Mouse (Mus musculus) liver, adult 2 months (tissue): ENCODE measurements at regions not wholly inside any gene's neighbourhood (a gene's known extent, or its start where the extent isn't known, plus 50 kb on each side); places are given as distances from the start of the nearest gene placed in this dataset.

Experiments
- CTCF ChIP-seq: fragments of 200-500 bp; IDR thresholded peaks from 2 replicates; pipeline ENCODE4 v1.5.1; 2011; ENCODE audit warnings: low read depth, low read length, control low read depth
- POLR2A ChIP-seq: fragments of 200-500 bp; IDR thresholded peaks from 2 replicates; pipeline ENCODE4 v1.6.1; 2011; ENCODE audit warnings: low read length, control low read depth; ENCODE audit not compliant: insufficient read depth; ENCODE audit errors: extremely low read depth

DNA sequence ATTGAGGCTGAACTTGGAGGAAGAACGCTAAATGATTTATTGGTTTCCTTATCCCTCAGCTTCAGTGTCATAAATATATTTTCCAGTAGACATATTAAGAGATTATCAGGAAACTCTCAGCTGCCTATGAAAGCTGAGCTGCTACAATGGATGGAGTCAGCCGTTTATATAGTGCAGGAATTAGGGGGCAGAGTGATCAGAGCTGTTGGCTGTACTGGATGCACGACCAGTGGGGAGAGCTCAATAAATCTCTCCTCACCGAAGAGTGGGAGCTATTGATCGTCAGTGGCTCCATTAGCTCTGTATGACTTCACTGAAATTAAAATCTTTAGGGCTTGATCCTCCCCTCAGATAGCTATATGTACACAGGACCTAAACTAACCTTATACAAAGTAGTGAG, 86.1 kb downstream of the Izumo3 start:
- TF ChIP-seq POLR2A (no peak), CTCF (no peak)
